In genomic region chr4:108987473-108987842, GRCm38 (mm10) we compare ENCODE assay signal across 26 mouse cellular contexts. TPM values are rescaled to one million over a fixed set of nuclear protein-coding genes. Genes with fewer than 3 reads are reported as not detected.
DNase-seq lines count a peak whose midpoint lies in the region; ATAC-seq lines count a peak whose summit lies in the region.
"Had no signal": no experiment of that assay in that cellular context is flagged by ENCODE, and none has a peak within 500 bp of the region (broad histone marks: within the 10 kb centered on the region; RNA-seq: fewer than 3 reads in every experiment).

No protein-coding gene starts in this region.

- no peak overlapping the region for H3K4me3 ChIP-seq in embryonic facial prominence, embryonic 10.5 days
- H3K4me3 ChIP-seq: heart, embryonic 13.5 days; hindbrain, embryonic 12.5 days; kidney, embryonic 15.5 days; left cerebral cortex, adult 2 months; limb, embryonic 12.5 days; lung, embryonic 15.5 days; megakaryocyte, embryonic 14.5 days; midbrain, embryonic 12.5 days; neural tube, embryonic 15.5 days had no signal

- WGBS in embryonic facial prominence, embryonic 10.5 days: 80% methylated on average over 4 of the region's 4 CpGs

- H3K4me1 ChIP-seq in embryonic facial prominence, embryonic 10.5 days: no peaks in the 10 kb centered on the region
- H3K4me1 ChIP-seq: heart, embryonic 13.5 days; hindbrain, embryonic 12.5 days; kidney, embryonic 15.5 days; limb, embryonic 12.5 days; lung, embryonic 15.5 days; midbrain, embryonic 12.5 days; neural tube, embryonic 15.5 days had no signal

- H3K27ac ChIP-seq in embryonic facial prominence, embryonic 10.5 days (replicated peaks): no peak overlapping the region
- H3K27ac ChIP-seq: heart, embryonic 13.5 days; hindbrain, embryonic 12.5 days; kidney, embryonic 15.5 days; left cerebral cortex, adult 2 months; limb, embryonic 12.5 days; lung, embryonic 15.5 days; midbrain, embryonic 12.5 days; neural tube, embryonic 15.5 days had no signal

- ATAC-seq in granulocyte monocyte progenitor cell, adult 5-6 weeks (replicated peaks; ENCODE audit: poor library complexity, severe bottlenecking): peak; percentile 42
- no peak for ATAC-seq in cerebellum, adult (ENCODE audit: insufficient number of reproducible peaks, low FRiP score, low TSS enrichment)
- ATAC-seq: forebrain, embryonic 14.5 days had no signal

- no peaks in the 10 kb centered on the region for H3K27me3 ChIP-seq in embryonic facial prominence, embryonic 10.5 days (replicated peaks; ENCODE audit: low read depth, poor library complexity, severe bottlenecking)
- H3K27me3 ChIP-seq: heart, embryonic 13.5 days; hindbrain, embryonic 12.5 days; kidney, embryonic 15.5 days; limb, embryonic 12.5 days; lung, embryonic 15.5 days; megakaryocyte, embryonic 14.5 days; midbrain, embryonic 12.5 days; neural tube, embryonic 15.5 days had no signal

- no peaks in the 10 kb centered on the region for H3K9me3 ChIP-seq in embryonic facial prominence, embryonic 10.5 days
- H3K9me3 ChIP-seq: heart, embryonic 13.5 days; hindbrain, embryonic 12.5 days; kidney, embryonic 15.5 days; limb, embryonic 12.5 days; lung, embryonic 15.5 days; megakaryocyte, embryonic 14.5 days; midbrain, embryonic 12.5 days; neural tube, embryonic 15.5 days had no signal

- no peaks in the 10 kb centered on the region for H3K36me3 ChIP-seq in embryonic facial prominence, embryonic 10.5 days (replicated peaks)
- H3K36me3 ChIP-seq: heart, embryonic 13.5 days; hindbrain, embryonic 12.5 days; kidney, embryonic 15.5 days; limb, embryonic 12.5 days; lung, embryonic 15.5 days; midbrain, embryonic 12.5 days; neural tube, embryonic 15.5 days had no signal

- peak; percentile 61 for DNase-seq in A20 (ENCODE audit: low read depth, low spot score)
- peak; percentile 16 to 52 for DNase-seq in CD8-positive naive resting alpha-beta T cell, adult 2 months (ENCODE audit: low read depth in 2 of 2, low spot score in 2 of 2)
- peak; percentile 81 for DNase-seq in naive thymus-derived CD4-positive, alpha-beta T cell, adult 2 months (ENCODE audit: low read depth)
- no peak for DNase-seq in urinary bladder, postnatal 14 days (ENCODE audit: low spot score)
- DNase-seq in embryonic facial prominence, embryonic 10.5 days (ENCODE audit: low spot score): no peak
- DNase-seq in thymus, postnatal 10 days (ENCODE audit: low spot score in 2 of 2): no peak
- DNase-seq: adrenal gland, adult 2 months; adrenal gland, postnatal 36 days; cerebellum, adult 2 months; cerebellum, postnatal 14 days; heart, postnatal 10 days; kidney, adult 11 months; kidney, postnatal 25 days; right cerebral cortex, postnatal 25 days had no signal

RNA-seq across cellular contexts. Expression of gene Nrd1, which starts 13.0 kb away (rescaled TPM):
- total RNA-seq in granulocyte monocyte progenitor cell, adult 5-6 weeks (2014; fragmentation: Nextera tagmentation): 101 and 106 TPM in 2 replicates
- 88.4 and 119 TPM in 2 replicates for total RNA-seq in granulocyte monocyte progenitor cell, adult 5-6 weeks (2017)
- polyA plus RNA-seq in embryonic facial prominence, embryonic 10.5 days (2016; fragmentation: Nextera tagmentation; extraction: Ambion mirVana): 76.7 and 78.6 TPM in 2 replicates

Comparison
In these comparisons a context has a peak if more than half of its experiments do, and no peak if none do; other contexts are left out.
1. DNase-seq: peak in A20 (single experiment), CD8-positive naive resting alpha-beta T cell, adult 2 months (2 of 2) and naive thymus-derived CD4-positive, alpha-beta T cell, adult 2 months (single experiment); none in urinary bladder, postnatal 14 days (single experiment), embryonic facial prominence, embryonic 10.5 days (single experiment) and thymus, postnatal 10 days (0 of 2).